Mouse (Mus musculus): ENCODE results near the gene Wnt11. TPM values are rescaled to one million over a fixed set of nuclear protein-coding genes. Genes with fewer than 3 reads are reported as not detected.

The Wnt11 gene
- polyA plus RNA-seq, 1 experiment from 2014 or later = 1.8 TPM

DNA sequence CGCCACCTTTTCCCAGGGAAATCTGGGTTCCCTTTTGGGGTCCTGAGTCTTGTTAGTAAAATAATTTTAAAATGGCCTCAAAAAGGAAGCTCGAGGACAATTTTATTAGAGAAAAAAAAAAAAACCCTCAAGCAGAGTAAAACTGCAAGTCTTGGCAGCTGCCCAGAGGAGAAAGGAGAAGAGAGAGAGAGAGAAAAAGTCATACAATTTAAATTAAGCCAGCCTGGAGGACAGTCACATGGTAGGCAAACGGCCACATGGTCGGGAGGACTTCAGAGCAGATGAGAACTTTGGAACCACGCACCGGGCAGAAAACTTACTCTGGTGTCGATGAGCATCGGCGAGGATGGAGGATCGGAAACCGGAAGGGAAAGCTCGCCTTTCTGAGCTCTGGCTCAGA, 37.0 kb downstream of the Wnt11 start:
- WGBS = 64% methylated on average over 12 of the region's 12 CpGs
- ATAC-seq = no peak
- no peaks in the 10 kb centered on the region for H3K27me3 ChIP-seq (replicated peaks)

GRCm38 (mm10) chr7:98873316-98873715, 38.4 kb downstream of the Wnt11 start:
- H3K27ac ChIP-seq = no peak overlapping the region
- no peak overlapping the region for H3K9ac ChIP-seq
- no peak for ATAC-seq
- no peaks in the 10 kb centered on the region for H3K27me3 ChIP-seq (replicated peaks)
- 88% methylated on average over 12 of the region's 12 CpGs for WGBS
- H3K4me2 ChIP-seq (replicated peaks) = no peak overlapping the region
- H3K9me3 ChIP-seq = no peaks in the 10 kb centered on the region
- no peaks in the 10 kb centered on the region for H3K36me3 ChIP-seq
- H3K4me3 ChIP-seq (replicated peaks) = no peak overlapping the region
- H3K4me1 ChIP-seq (replicated peaks) = peaks cover 18% of the 10 kb centered on the region

More for the DNA sequence above, 37.0 kb downstream of the Wnt11 start:
- no peak overlapping the region for H3K9ac ChIP-seq
- H3K4me1 ChIP-seq (replicated peaks) = peaks cover 25% of the 10 kb centered on the region
- H3K9me3 ChIP-seq = no peaks in the 10 kb centered on the region
- no peak overlapping the region for H3K4me2 ChIP-seq (replicated peaks)
- no peaks in the 10 kb centered on the region for H3K36me3 ChIP-seq
- no peak overlapping the region for H3K27ac ChIP-seq
- H3K4me3 ChIP-seq (replicated peaks) = no peak overlapping the region

DNA sequence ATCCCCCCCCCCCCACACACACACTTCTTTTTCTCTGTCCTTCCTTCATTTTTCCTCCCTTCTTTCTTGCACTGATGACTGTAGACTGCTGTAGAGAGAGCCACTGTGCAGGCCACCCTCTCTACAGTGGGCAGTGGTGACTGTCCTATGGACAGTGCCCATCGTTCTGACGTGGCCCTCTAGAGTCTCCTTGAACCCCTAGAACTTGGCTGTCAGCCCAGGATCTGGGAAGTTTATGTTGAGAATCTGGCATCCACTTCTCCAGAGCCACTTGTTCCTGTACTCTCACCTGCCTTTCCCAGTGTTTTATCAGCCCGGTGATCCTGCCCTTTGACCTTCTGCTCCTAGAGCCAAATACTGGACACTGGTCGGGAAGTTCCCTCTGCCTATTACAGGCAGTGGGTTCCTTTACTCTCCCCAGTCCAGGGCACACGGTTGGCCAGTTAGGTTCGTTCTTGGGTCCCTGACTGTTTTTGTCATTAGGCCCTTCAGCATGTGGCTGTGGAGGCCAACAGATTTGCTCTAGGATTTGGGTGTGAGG, 39.6 kb downstream of the Wnt11 start:
- Histone ChIP-seq H3K27me3 (replicated peaks) (no peaks in the 10 kb centered on the region), H3K9me3 (no peaks in the 10 kb centered on the region), H3K9ac (no peak overlapping the region), H3K4me2 (replicated peaks) (no peak overlapping the region), H3K4me3 (replicated peaks) (no peak overlapping the region), H3K36me3 (no peaks in the 10 kb centered on the region), H3K27ac (no peak overlapping the region), H3K4me1 (replicated peaks) (peaks cover 18% of the 10 kb centered on the region)
- WGBS = 55% methylated on average over 6 of the region's 6 CpGs
- ATAC-seq = no peak; the same call in 1 of the 2 replicates

GRCm38 (mm10) chr7:98875390-98875990, 40.6 kb downstream of the Wnt11 start:
- H3K4me3 ChIP-seq (replicated peaks) = no peak overlapping the region
- WGBS = 32% methylated on average over 13 of the region's 13 CpGs
- no peaks in the 10 kb centered on the region for H3K27me3 ChIP-seq (replicated peaks)
- H3K9ac ChIP-seq = no peak overlapping the region
- H3K9me3 ChIP-seq = no peaks in the 10 kb centered on the region
- ATAC-seq = no peak
- no peaks in the 10 kb centered on the region for H3K36me3 ChIP-seq
- H3K4me2 ChIP-seq (replicated peaks) = no peak overlapping the region
- no peak overlapping the region for H3K27ac ChIP-seq
- peaks cover 18% of the 10 kb centered on the region for H3K4me1 ChIP-seq (replicated peaks)

- Histone ChIP-seq H3K9me3 (no peaks in the 10 kb centered on the region), H3K27ac (no peak overlapping the region)
Measured at GRCm38 (mm10) chr7:98876119-98876518, 41.2 kb downstream of the Wnt11 start.

DNA sequence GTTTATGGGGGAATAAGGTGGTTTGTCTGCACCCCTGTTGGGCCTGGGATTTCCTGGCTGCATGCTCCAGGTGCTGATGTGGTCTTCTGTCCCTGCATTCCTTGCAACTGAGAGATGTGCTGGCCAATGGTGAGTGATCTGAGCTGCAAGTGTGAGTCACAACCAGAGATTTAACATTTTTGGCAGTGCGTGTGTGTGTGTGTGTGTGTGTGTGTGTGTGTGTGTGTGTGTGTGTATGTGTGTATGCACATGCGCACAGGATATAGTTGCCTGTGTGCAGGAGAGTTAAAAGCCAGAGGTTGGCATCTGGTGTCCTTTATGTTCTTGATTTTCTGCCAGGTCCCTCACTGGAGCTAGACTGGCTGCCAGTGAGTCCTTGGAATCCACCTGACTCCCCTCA, 44.3 kb downstream of the Wnt11 start:
- Histone ChIP-seq H3K9me3 (no peaks in the 10 kb centered on the region), H3K36me3 (no peaks in the 10 kb centered on the region), H3K4me3 (replicated peaks) (no peak overlapping the region), H3K9ac (no peak overlapping the region), H3K27ac (no peak overlapping the region), H3K4me1 (replicated peaks) (peaks cover 10% of the 10 kb centered on the region; the same call in 1 of the 2 replicates), H3K27me3 (replicated peaks) (no peaks in the 10 kb centered on the region), H3K4me2 (replicated peaks) (no peak overlapping the region)
- 85% methylated on average over 2 of the region's 2 CpGs for WGBS
- no peak for ATAC-seq

More at GRCm38 (mm10) chr7:98876119-98876518, 41.2 kb downstream of the Wnt11 start:
- Histone ChIP-seq H3K27me3 (replicated peaks) (no peaks in the 10 kb centered on the region), H3K4me3 (replicated peaks) (no peak overlapping the region), H3K9ac (no peak overlapping the region), H3K4me1 (replicated peaks) (peaks cover 12% of the 10 kb centered on the region; the same call in 1 of the 2 replicates), H3K36me3 (no peaks in the 10 kb centered on the region), H3K4me2 (replicated peaks) (no peak overlapping the region)
- no peak for ATAC-seq
- 32% methylated on average over 13 of the region's 13 CpGs for WGBS

- no peaks in the 10 kb centered on the region for H3K27me3 ChIP-seq (replicated peaks)
- 0 out of 2 replicates have a peak, but pooled peaks cover 2% of the 10 kb centered on the region for H3K4me1 ChIP-seq (replicated peaks)
- no peak for ATAC-seq
- no peaks in the 10 kb centered on the region for H3K36me3 ChIP-seq
- H3K4me3 ChIP-seq (replicated peaks) = no peak overlapping the region
- H3K9me3 ChIP-seq = no peaks in the 10 kb centered on the region
- no peak overlapping the region for H3K9ac ChIP-seq
- 71% methylated on average over 4 of the region's 4 CpGs for WGBS
- no peak overlapping the region for H3K4me2 ChIP-seq (replicated peaks)
- H3K27ac ChIP-seq = no peak overlapping the region
Measured at GRCm38 (mm10) chr7:98881887-98882286, 47.0 kb downstream of the Wnt11 start.

GRCm38 (mm10) chr7:98887811-98888261, 52.9 kb downstream of the Wnt11 start:
- H3K4me3 ChIP-seq (replicated peaks) = no peak overlapping the region
- ATAC-seq = no peak
- H3K36me3 ChIP-seq = peaks cover 4% of the 10 kb centered on the region; the same call in 1 of the 2 replicates
- no peak overlapping the region for H3K4me2 ChIP-seq (replicated peaks)
- H3K9ac ChIP-seq = no peak overlapping the region
- H3K27me3 ChIP-seq (replicated peaks) = no peaks in the 10 kb centered on the region
- no peaks in the 10 kb centered on the region for H3K9me3 ChIP-seq
- no peak overlapping the region for H3K27ac ChIP-seq
- 63% methylated on average over 22 of the region's 22 CpGs for WGBS
- H3K4me1 ChIP-seq (replicated peaks) = peaks cover 9% of the 10 kb centered on the region

- no peak overlapping the region for H3K9ac ChIP-seq
- H3K27ac ChIP-seq = no peak overlapping the region
- H3K27me3 ChIP-seq (replicated peaks) = no peaks in the 10 kb centered on the region
- no peaks in the 10 kb centered on the region for H3K9me3 ChIP-seq
- no peak overlapping the region for H3K4me2 ChIP-seq (replicated peaks)
- no peak overlapping the region for H3K4me3 ChIP-seq (replicated peaks)
- H3K4me1 ChIP-seq (replicated peaks) = peaks cover 9% of the 10 kb centered on the region
- WGBS = 70% methylated on average over 5 of the region's 5 CpGs
- peaks cover 4% of the 10 kb centered on the region; the same call in 1 of the 2 replicates for H3K36me3 ChIP-seq
- ATAC-seq = no peak
Measured at GRCm38 (mm10) chr7:98888810-98889209, 53.9 kb downstream of the Wnt11 start.

GRCm38 (mm10) chr7:98889211-98889610, 54.3 kb downstream of the Wnt11 start:
- Histone ChIP-seq H3K27ac (no peak overlapping the region), H3K4me1 (replicated peaks) (peaks cover 9% of the 10 kb centered on the region), H3K9ac (no peak overlapping the region), H3K36me3 (peaks cover 4% of the 10 kb centered on the region; the same call in 1 of the 2 replicates), H3K9me3 (no peaks in the 10 kb centered on the region), H3K27me3 (replicated peaks) (no peaks in the 10 kb centered on the region), H3K4me3 (replicated peaks) (no peak overlapping the region), H3K4me2 (replicated peaks) (no peak overlapping the region)
- WGBS = 69% methylated on average over 7 of the region's 7 CpGs
- no peak for ATAC-seq

DNA sequence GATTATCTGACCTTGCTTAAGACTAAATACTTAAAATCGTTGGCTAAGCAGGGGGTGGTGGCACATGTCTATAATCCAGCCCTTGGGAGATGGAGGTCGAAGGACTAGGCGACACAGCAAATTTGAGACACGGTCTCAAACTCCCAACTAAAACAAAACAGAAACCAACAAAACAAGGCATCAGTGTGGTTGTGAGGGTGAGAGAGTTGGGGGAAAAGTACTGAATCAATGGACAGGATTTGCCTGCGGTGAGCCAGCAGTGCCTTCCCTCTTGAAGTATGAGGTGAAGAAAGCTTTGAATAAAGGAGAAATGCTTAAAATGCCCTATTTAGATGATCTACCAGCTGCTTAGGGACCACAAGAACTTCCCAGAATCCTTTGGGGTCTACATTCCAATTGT, 58.2 kb downstream of the Wnt11 start:
- H3K9ac ChIP-seq = no peak overlapping the region
- no peak overlapping the region for H3K27ac ChIP-seq
- H3K4me2 ChIP-seq (replicated peaks) = no peak overlapping the region
- no peak overlapping the region for H3K4me3 ChIP-seq (replicated peaks)
- no peak for ATAC-seq
- H3K27me3 ChIP-seq (replicated peaks) = no peaks in the 10 kb centered on the region
- H3K4me1 ChIP-seq (replicated peaks) = peaks cover 24% of the 10 kb centered on the region
- no peaks in the 10 kb centered on the region for H3K9me3 ChIP-seq
- H3K36me3 ChIP-seq = no peaks in the 10 kb centered on the region
- WGBS = 88% methylated on average over 5 of the region's 5 CpGs

DNA sequence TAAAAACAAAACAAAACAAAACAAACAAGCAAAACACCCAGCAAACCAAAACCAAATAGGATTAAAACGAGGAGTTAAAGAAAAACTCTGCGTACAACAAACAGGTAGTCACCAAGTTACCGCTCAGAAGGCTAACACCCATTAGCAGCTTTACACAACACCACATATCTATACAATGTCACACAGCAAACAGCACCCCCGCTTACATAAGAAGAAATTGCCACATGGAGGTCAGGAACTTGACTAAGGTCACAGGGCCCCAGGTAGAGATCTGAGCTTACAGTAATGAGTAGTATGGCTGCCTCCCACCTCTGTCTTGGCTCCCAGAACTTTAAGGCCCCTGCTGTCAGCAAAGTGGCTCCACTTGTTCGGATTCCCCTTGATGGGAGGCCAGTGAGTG, 59.4 kb downstream of the Wnt11 start:
- Histone ChIP-seq H3K9me3 (no peaks in the 10 kb centered on the region), H3K4me1 (replicated peaks) (peaks cover 26% of the 10 kb centered on the region), H3K4me3 (replicated peaks) (no peak overlapping the region), H3K4me2 (replicated peaks) (no peak overlapping the region), H3K36me3 (no peaks in the 10 kb centered on the region), H3K9ac (no peak overlapping the region), H3K27ac (no peak overlapping the region), H3K27me3 (replicated peaks) (no peaks in the 10 kb centered on the region)
- 88% methylated on average over 5 of the region's 5 CpGs for WGBS
- no peak for ATAC-seq

GRCm38 (mm10) chr7:98894768-98895167, 59.9 kb downstream of the Wnt11 start:
- no peaks in the 10 kb centered on the region for H3K9me3 ChIP-seq
- no peak overlapping the region for H3K9ac ChIP-seq
- 0 out of 2 replicates have a peak overlapping the region, but pooled peaks have one; percentile 38 for H3K27ac ChIP-seq
- WGBS = 54% methylated on average over 5 of the region's 5 CpGs
- no peak overlapping the region for H3K4me2 ChIP-seq (replicated peaks)
- no peak for ATAC-seq
- H3K4me3 ChIP-seq (replicated peaks) = no peak overlapping the region
- H3K4me1 ChIP-seq (replicated peaks) = peaks cover 26% of the 10 kb centered on the region
- H3K27me3 ChIP-seq (replicated peaks) = no peaks in the 10 kb centered on the region
- no peaks in the 10 kb centered on the region for H3K36me3 ChIP-seq
